Mouse (Mus musculus): ENCODE results near the gene Faim2.

Faim2 gene

DNA sequence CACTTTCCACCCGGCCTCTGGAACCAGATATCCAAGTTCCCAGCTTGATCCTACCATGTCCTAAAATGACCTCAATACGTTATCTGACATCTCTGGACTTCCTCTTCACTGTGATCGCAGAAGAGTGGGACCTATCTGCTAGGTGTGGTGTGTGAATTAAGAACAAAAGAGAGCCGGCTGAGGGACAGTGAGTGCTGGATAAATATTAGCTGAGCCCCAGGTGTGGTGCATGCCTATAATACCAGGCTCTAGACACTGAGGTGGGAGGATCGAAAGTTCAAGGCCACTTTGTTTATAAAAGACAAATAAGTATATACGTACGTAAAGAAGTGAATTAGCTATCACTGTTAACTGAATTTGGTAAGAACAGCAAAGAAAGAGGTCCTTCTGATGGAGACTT, 18.1 kb downstream of the Faim2 start:
- no peak for DNase-seq (ENCODE audit: low spot score in 2 of 2)

DNA sequence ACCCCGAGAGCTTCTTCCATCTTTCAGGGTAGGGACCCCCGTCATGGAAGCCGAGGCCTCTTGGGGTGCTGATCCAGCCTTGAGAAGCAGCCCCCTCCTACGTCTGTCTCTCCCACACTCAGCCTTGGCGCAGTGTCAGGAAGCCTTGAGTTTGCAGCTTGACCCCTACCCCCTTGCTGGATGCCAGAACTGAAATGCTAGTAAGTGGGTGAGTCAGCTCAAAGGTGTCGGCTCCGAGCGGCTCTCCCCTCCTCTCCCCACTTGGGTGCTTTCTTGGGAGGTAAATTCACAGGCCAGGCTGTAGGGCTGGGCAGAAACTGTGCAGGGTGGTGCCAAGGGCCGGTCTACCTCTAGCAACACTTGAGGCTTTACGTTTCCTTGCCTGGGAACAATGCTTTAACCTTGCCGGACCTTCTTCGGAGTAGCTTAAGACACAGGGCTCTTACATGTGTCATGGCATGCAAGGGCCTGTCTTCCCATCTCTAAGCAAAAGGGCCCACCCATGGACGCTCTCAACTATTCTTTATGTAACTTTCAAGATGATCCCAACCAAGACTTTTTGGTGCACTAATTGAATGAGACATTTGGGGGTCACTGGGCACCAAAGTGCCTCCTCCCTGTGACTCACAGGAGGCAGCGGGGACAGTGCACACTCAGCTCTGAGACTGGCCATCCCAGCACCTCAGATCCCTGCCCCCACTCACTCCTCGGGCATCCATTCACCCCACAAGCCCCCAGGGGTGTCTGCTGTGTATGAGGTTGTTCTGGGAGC, 22.5 kb downstream of the Faim2 start:
- DNase-seq (ENCODE audit: low spot score in 2 of 2) = no peak

DNA sequence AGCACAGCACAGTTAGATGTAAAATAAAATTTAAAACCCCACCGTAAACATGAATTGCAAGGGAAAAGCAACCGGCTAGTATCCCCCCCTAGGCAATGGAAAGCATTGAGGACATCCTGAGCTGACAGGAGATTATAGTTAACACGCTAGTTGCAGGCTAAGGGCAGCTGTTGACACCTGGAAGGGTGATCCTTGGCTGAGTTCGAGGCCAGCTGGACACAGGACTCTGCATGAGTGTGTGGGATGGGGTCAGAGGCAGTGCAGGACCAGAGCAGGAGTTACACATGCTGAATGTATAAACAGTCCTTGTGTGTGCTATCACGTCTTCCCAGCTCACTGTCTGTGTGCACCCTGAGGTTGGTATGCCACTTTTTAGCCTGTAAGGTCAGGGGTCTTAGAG, 24.7 kb downstream of the Faim2 start:
- DNase-seq (ENCODE audit: low spot score in 2 of 2) = no peak

DNA sequence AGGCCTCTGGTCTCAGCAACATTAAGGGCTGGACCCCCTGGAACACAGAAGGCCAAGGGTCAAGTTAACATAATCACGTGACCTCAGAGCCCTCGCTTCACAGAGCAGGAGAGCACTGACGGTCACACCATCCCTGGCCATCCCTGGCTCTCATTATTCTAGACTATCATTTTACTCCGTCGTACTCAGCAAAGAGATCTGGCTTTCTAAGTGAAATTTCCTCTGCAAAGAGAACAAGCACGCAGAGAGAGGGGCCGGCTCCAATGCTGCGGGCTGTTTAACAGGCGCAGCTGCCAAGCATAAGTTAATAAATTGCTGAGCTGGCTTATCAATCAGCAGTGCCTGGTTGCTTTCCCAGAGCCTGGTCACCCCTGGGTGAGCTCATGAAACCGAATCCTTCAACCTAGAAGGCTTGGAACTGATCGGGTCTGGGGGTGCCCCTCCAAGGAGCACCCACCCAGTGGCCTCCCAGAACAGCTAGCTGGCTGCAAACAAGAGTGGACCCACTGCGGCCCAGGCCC, 25.6 kb downstream of the Faim2 start:
- no peak for DNase-seq (ENCODE audit: low spot score in 2 of 2)

DNA sequence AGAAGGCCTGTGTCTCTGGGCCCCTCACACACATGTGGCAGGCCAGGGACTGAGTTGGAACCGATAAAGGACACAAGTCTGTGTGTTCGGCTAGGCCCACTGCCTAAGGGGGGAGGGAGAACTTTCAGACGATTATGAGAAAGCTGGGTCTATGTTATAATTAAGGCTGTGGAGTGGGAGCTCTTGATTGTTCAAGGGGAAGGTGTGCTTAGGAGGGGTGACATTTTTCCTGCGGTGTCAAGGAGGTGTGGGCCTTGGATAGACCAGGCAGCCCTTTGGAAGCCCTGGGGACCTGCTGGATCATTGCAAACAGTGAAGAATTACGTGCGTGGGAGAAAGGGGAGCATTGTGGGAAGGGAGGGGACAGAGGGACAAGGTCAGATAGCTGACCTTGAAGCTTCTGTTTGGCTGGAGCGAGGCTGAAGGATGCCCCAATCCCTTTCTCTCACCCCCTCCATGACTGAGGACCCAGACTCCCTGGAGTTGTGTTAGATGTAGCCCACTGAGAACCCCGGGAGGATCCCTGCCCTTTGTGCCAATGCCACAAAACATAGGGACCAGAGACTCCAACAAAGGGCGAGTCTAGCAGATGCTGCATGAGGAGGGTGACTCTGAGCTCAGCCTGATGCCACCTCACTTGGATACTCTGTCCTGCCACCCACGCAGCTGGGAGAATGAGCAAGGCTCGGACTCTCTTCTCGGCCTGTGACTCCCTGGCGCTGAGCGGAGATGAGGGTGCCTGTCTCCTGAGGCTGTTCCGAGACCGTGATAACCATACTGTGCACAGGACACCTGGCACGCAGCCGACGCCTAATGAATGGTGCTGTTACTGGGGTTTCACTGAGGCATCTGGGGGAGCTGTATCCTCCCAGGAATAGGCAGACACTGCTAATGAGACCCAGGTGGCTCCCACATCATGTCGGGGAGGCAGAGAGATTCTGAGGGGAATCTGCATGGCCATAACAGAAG, 26.4 kb downstream of the Faim2 start:
- DNase-seq (ENCODE audit: low spot score in 2 of 2) = no peak

DNA sequence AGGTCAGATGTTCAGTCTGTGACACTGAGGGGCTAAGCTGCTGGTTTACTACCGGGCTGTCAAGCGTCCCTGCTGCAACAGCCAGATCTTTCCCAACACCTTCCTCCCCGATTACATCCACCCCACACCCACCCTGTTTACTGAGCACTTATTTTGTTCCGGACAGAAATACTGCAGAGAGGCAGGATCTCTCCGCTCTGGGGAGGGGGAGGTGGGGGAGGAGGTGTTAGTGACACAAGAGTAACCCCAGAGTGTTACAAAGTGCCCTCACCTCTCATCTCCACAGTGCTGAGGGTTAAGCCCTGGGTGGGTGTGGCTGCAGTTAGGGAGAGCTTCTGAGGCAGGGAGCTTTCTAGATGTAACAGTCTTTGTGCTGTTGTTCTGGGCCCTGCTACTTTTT, 27.6 kb downstream of the Faim2 start:
- DNase-seq (ENCODE audit: low spot score in 2 of 2) = no peak

DNA sequence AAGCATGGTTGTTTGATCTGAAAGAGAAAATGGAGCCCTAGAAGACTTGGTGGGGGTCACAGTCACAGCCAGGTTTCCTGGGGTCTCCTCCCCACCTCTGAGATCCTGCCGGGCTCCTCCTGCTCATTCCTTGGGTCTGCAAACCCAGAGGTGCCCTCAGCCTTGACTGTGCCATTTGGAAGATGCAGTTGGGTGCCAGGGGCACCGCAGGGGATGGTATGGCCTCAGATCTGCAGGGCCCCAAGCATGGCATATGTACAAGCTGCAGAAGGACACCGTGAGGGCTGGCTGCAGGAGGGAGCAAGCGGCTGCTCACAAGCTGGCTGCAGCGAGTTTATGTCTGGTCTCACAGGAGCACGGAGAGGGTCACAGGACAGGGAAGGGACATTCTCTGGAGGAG, 28.2 kb downstream of the Faim2 start:
- DNase-seq (ENCODE audit: low spot score in 2 of 2) = no peak

DNA sequence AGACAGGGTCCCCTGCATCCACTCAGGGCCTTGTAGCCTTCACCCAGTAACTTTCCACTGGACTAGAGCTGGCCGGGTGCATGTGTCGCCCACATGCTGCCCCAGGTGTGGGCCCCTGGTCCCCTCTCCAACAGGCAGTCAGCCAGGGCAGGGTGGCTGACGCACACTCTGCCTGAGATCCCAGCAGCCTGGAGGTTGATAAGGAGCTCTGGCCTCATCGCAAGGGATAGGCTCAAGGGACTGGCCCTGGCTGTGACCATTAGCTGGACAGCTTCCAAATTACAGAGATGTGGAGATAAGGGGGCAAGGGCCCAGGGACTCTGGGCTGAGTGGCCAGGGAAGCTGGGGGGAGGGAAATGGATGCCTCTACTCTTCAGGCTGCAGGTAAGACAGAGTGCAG, 29.2 kb downstream of the Faim2 start:
- no peak for DNase-seq (ENCODE audit: low spot score in 2 of 2)

DNA sequence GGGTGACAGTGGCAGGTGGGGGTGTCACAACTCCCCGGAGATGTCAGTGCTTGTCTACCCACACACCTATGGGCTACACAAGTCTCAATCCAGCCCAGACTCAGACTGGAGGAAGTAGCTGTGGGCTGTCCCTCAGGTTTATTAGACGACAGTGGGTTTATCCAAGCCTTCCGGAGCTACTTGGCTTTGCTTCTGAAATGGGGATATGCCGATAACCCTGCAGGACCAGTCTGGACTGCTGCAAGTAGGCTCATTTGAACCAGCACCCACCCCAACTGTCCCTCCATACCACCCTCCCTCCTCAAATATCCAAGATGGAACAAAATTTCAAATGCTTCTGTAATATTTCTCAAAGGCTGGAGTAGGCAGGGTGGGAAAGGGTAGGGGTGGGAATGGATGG, 29.6 kb downstream of the Faim2 start:
- no peak for DNase-seq (ENCODE audit: low spot score in 2 of 2)

DNA sequence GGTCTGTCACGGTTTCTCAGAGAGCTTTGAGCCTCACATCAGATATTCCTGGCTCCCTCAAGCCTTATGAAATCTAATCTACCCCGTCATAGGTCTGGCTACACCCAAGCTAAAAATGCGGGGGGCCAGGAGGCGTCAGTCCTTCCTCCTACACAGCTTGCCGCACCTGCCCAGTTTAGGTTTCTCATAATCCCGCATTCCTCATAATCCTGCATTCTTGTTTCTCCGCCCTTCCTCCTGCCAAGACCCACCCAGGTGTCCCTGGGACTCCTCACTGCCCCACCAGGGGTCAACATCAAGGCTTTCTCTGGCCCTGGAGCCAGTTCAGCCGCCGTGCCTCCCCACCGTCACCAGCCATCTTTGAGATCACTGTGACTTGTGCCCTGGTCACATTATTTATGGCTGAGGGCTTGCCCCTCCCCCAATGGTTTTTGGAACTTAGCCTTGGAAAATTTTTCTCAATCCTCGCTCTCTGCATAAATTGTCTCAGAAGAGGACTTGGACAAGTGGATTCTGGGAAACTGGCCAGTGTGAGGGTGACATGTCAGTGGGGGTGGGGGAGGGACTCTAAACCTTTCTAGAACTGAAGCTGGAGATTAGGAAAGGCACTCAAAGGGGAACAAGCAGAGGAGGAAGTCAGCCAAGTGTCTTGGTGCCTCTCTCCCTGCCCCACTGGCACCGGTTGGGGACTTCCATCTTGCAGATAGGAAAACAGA, 30.3 kb downstream of the Faim2 start:
- no peak for DNase-seq (ENCODE audit: low spot score in 2 of 2)

DNA sequence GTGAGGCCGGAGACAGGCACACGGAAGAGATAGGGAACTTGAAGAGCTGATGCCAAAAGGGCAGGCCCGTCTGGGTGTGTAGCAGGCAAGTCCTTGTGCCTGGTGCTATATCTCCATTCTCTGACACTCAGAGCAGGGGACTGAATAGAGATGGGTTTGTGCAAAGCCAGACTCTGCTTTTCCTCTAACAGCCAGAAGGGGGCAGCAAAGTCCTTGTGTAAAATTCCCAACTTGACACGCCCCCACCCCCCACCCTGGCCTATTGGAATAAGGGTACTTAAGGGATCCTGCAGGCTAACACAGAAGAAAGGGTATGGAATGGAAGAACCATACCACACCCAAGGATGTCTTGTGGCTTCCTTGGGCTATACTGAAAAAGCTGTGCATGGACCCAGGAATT, 30.9 kb downstream of the Faim2 start:
- peak in 1 of 2 experiments; percentile 10 for DNase-seq (ENCODE audit: low spot score in 2 of 2)

DNA sequence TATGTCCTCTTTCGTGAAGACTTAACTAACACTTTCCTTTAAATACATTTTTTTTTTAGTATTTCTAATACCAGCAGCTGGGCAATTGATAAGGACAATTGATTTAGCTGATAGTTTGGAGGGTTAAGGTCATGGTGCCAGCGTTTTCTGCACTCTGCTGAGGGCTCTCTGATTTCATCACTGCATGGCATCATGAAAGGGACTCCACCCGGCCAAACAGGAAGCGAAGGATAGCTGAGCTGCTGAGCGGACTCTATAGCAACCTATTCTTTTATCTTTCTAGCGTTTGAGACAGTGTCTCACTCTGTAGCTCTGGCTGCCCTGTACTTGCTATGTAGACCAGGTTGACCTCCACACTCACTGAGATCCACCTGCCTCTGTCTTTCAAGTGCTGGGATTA, 43.2 kb downstream of the Faim2 start:
- DNase-seq (ENCODE audit: low spot score in 2 of 2) = no peak

DNA sequence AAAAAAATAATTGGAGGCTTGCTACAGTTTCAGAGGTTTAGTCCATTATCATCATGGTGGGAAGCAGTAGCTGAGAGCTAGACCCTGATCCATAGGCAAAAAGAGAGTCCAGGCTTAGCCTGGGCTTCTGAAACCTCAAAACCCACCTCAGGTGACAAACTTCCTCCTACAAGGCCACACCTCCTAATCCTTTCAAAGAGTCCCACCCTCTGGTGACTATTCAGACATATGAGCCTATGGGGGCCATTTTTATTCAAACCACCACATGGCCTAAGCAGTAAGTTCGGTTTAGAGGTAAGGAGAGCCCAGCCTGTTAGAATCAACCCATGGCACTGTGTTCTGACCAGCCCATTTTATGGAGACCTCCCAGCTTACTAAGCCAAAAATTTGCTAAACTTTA, 52.2 kb downstream of the Faim2 start:
- DNase-seq (ENCODE audit: low spot score in 2 of 2) = no peak

DNA sequence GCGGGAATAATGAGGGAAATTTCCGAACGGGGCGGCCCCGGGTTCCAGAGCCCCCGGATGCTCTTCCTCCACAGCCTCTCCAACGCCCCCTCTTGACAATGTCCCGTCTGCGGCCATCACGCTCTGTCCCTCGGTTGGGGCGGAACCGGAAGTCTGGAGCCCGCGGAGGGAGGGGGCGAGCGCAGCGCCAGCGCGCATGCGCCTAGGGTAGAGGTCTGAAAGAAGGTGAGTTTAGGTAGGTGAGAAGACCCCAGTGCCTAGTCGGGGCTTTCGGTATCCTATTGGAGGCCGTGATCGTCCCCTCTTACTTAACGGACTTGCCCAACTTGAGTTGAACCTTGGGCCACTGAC, 53.4 kb downstream of the Faim2 start, which contains the start of gene Bcdin3d:
Gene Bcdin3d, minus strand, starts transcription at position 155 of the 351 bp plus-strand sequence.
- peak; percentile 84 to 88 for DNase-seq (ENCODE audit: low spot score in 2 of 2)

DNA sequence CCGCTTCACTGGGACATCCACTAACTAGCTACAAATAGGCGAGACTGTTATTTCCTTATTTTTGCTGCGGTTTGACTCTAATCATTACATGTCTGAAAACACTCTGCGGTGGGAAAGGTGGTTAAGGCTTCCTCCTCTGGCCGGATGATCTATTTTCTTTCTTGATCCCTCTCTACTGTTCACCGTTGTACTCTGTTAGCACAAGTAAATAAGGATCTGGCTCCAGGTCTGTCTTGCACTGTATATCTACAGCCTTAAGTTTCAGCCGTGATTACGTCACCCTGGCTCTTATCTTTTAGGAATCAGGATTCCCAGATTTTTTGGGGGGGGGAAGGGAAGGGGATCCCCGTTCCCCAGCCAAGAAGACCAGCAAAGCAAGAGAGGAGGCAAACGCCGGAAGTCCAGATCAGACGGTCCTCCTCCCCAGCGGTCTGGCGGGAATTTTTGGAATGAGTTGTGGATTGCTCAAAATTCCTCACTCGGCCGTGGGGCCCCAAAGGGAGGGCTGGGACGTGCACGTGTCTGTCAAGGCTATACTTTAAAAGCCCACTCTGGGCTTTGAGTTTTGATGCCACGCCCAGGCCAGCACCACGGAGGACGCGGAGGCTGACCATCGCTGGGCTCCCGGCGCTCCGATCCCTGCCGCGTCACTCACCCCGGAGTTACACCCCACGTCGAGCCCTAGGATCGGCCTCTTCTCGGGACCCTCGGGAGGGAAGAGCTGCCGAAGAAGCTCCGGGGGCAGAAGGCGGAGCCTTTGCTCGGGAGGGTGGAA, 54.0 kb downstream of the Faim2 start:
- DNase-seq (ENCODE audit: low spot score in 2 of 2) = peak; percentile 13 to 16

DNA sequence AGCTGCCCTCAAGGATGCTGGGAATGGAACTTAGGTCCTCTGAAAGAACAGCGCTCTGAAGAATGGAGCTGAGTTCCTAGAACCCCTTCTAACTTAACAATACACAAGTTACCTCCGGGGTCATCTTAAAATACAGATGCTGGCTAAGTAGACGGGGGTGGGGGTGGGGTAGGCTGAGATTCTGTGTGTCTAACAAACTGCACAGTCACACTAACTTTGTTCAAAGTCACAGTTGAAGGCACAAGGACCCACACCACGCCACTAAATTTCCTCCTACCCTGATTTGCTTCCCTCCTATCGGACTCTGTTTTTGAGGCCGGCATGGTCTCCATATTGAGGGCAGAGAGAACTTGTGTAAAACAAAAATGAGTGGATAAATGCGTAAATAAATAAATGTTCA, 55.0 kb downstream of the Faim2 start:
- no peak for DNase-seq (ENCODE audit: low spot score in 2 of 2)

DNA sequence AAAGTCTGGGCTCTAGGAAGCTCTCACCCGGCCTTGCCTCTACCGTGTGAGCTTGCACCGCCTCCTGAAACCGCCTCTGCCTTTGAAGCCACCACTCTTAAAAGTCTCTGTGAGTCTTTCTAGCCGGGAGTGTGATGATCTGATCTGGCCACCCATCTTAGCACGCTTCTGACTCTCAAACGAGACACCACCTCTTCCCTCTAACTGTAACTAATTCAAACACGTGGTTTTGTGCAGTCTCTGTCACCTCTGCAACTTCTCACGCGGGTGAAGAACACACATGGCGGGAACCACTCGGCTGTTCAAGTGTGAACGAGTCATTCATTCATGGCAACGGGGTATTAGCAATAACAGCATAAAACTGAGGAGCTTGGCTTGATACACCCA, 56.3 kb downstream of the Faim2 start:
- peak; percentile 32 to 47 for DNase-seq (ENCODE audit: low spot score in 2 of 2)

DNA sequence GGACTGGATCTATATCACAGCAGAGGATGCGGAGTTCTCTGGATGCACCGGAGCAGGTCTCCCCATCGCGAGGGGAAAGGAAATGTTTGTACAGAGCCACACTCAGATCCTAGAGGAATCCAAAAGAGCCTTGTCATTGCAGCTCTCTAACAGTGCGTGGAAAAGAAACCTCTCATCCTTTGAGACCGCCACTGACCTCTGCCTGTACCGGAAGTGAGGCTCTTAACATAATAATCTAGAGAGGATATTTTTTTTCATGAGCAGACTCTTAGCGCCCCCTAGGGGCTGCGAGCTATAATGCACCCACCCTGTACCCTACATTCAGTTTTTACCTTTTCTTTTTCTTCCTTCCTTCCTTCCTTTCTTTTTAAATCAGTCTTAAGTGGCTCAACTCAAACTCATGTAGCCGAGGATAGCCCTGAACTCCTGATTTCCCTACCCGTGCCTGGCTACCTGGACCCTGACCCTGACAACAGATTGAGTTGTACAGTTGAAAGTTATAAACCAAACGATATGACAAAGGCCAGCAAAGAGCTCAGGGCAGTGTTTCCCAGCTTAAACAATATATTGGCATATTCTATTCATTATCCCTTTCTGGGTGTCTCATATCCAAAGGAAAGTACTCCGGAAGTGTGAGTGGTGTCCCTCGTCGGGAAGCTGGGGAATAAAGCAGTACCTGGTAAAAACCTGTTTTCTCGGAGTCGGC, 56.8 kb downstream of the Faim2 start:
- peak; percentile 59 to 64 for DNase-seq (ENCODE audit: low spot score in 2 of 2)

DNA sequence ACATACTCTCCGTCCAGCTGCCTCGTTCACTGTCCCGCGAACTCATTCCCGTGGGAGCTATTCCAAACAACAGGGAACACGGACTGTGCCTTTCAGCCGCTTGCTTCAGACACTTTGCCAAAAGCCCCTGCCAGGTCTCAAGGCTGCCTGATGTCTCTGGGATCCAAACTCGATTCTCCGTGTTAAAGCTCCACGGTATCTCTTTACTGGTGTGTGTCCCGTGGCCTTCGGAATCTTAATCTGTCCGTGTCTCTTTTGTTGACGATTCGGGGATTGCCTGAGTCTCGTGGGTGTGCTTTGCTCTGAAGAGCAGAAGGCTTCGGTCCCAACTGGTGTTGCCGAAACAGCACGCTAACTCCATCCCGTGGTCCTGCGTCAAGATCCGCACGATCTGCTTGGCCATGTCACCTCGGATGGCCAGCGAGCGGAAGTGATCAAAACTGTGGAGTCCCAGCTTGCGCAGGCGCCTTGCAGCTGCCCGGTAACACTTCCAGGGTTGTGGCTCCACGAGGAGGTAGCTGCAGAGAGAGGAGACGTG, 57.7 kb downstream of the Faim2 start:
- DNase-seq (ENCODE audit: low spot score in 2 of 2) = no peak

DNA sequence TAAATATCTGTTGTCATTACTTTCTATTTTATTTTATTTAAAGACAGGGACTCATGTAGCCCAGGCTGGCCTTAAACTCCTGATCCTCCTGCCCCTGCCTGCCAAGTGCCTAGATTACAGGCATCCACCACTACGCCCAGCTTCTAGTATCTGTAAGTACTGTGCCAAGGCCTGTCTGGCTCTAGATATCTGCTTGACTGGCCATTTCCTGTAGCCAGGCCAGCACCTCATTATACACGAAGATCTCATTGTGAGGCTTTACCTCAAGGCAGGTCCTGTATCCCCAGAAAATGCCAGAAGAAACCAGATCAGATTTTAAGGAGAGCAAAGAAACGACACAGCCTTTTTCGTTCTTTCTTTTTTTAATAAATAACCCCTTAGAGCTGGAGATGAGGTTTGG, 58.2 kb downstream of the Faim2 start:
- no peak for DNase-seq (ENCODE audit: low spot score in 2 of 2)

Data from natural killer cell, adult 2 months (primary cell).